Mouse (Mus musculus) CH12.LX (cell line): ENCODE results near the gene 0610030E20Rik. TPM values are rescaled to one million over a fixed set of nuclear protein-coding genes. Genes with fewer than 3 reads are reported as not detected.

Experiments used
- DNase-seq: peaks from one replicate; pipeline ENCODE4 v3.0.0-alpha.2; 2013; ENCODE audit errors: extremely low read depth
- H3K27ac ChIP-seq: 2 replicates; pipeline ENCODE4 v1.5.1; 2012; ENCODE audit warnings: low read depth, mild to moderate bottlenecking, control low read depth, moderate library complexity; ENCODE audit not compliant: insufficient read depth
- H3K27me3 ChIP-seq: replicated peaks from 2 replicates; pipeline ENCODE3; 2012; ENCODE audit warnings: inconsistent platforms
- H3K36me3 ChIP-seq, 2 experiments: replicated peaks in 1 of 2; 2 replicates each; pipeline versions ENCODE3 to v1.6.1; 2012; ENCODE audit warnings: inconsistent platforms in 1 of 2, low read length in 1 of 2, mild to moderate bottlenecking in 1 of 2, mixed read lengths in 1 of 2, moderate library complexity in 1 of 2; ENCODE audit not compliant: control insufficient read depth in 1 of 2, insufficient read depth in 1 of 2
- H3K4me1 ChIP-seq, 2 experiments: 2 replicates each; pipeline ENCODE4 v1.6.1; 2012; ENCODE audit warnings: inconsistent platforms in 1 of 2, moderate library complexity in 1 of 2; ENCODE audit not compliant: insufficient read depth in 2 of 2, control insufficient read depth in 1 of 2
- H3K4me2 ChIP-seq: 2 replicates; pipeline ENCODE4 v1.6.1; 2012; ENCODE audit warnings: low read depth, mild to moderate bottlenecking, control low read depth; ENCODE audit not compliant: poor library complexity, insufficient read depth, severe bottlenecking
- H3K4me3 ChIP-seq, 3 experiments: fragments of 150-350 bp in 1 of 3; sonication (generic) in 1 of 3; replicated peaks in 1 of 3; 2 replicates each; pipeline versions ENCODE3 to v1.5.1; 2011 to 2012; ENCODE audit warnings: low read depth in 2 of 3, low read length in 2 of 3, mild to moderate bottlenecking in 2 of 3, moderate library complexity in 2 of 3, control low read depth in 1 of 3, improper control_type of control experiment in 1 of 3, inconsistent platforms in 1 of 3, mixed read lengths in 1 of 3; ENCODE audit not compliant: poor library complexity in 1 of 3
- H3K79me2 ChIP-seq: replicated peaks from 2 replicates; pipeline ENCODE4 v1.6.1; 2012; ENCODE audit warnings: mild to moderate bottlenecking, moderate library complexity; ENCODE audit not compliant: control insufficient read depth, poor library complexity, insufficient read depth, severe bottlenecking; ENCODE audit errors: extremely low read depth
- H3K9ac ChIP-seq: 2 replicates; pipeline ENCODE4 v1.6.1; 2012; ENCODE audit warnings: low read depth, mild to moderate bottlenecking, control low read depth, moderate library complexity; ENCODE audit not compliant: insufficient read depth
- H3K9me3 ChIP-seq: replicated peaks from 2 replicates; pipeline ENCODE3; 2012; ENCODE audit warnings: low read length, inconsistent platforms, mixed read lengths
- CHD1 ChIP-seq: IDR thresholded peaks from 2 replicates; pipeline ENCODE4 v1.6.1; 2012; ENCODE audit warnings: low read depth, low read length, improper control_type of control experiment, inconsistent platforms
- CTCF ChIP-seq, 2 experiments: IDR thresholded peaks in 1 of 2; conservative IDR thresholded peaks in 1 of 2; 2 replicates each; pipeline ENCODE4 v1.5.1; 2011 to 2012; ENCODE audit warnings: low read depth in 2 of 2, low read length in 2 of 2, improper control_type of control experiment in 1 of 2, inconsistent platforms in 1 of 2, mild to moderate bottlenecking in 1 of 2, moderate library complexity in 1 of 2
- ELF1 ChIP-seq: IDR thresholded peaks from 2 replicates; pipeline ENCODE4 v1.6.1; 2014; ENCODE audit warnings: low read depth, mild to moderate bottlenecking, inconsistent platforms, low read length, improper control_type of control experiment
- IRF4 ChIP-seq: IDR thresholded peaks from 2 replicates; pipeline ENCODE4 v1.6.1; 2014; ENCODE audit warnings: low read depth, mild to moderate bottlenecking, inconsistent platforms, low read length, improper control_type of control experiment
- JUN ChIP-seq: IDR thresholded peaks from 2 replicates; pipeline ENCODE4 v1.6.1; 2011; ENCODE audit warnings: low read depth, mild to moderate bottlenecking, low read length, improper control_type of control experiment, moderate library complexity; ENCODE audit not compliant: insufficient read depth
- MAFK ChIP-seq: IDR thresholded peaks from 2 replicates; pipeline ENCODE4 v1.6.1; 2011; ENCODE audit warnings: low read length, improper control_type of control experiment; ENCODE audit not compliant: insufficient replicate concordance
- MAZ ChIP-seq: IDR thresholded peaks from 2 replicates; pipeline ENCODE4 v1.6.1; 2012; ENCODE audit warnings: low read depth, mild to moderate bottlenecking, inconsistent platforms, low read length, improper control_type of control experiment, moderate library complexity
- MXI1 ChIP-seq: IDR thresholded peaks from 2 replicates; pipeline ENCODE4 v1.6.1; 2011; ENCODE audit warnings: mild to moderate bottlenecking, low read depth, low read length, improper control_type of control experiment
- NRF1 ChIP-seq: IDR thresholded peaks from 2 replicates; pipeline ENCODE4 v1.6.1; 2014; ENCODE audit warnings: low read depth, mild to moderate bottlenecking, inconsistent platforms, low read length, improper control_type of control experiment, moderate library complexity
- PAX5 ChIP-seq: IDR thresholded peaks from 2 replicates; pipeline ENCODE4 v1.6.1; 2012; ENCODE audit warnings: low read length, inconsistent platforms, mixed read lengths
- POLR2A ChIP-seq: IDR thresholded peaks from 2 replicates; pipeline ENCODE4 v1.6.1; 2011; ENCODE audit warnings: low read depth, mild to moderate bottlenecking, improper control_type of control experiment, low read length
- RAD21 ChIP-seq: IDR thresholded peaks from 2 replicates; pipeline ENCODE4 v1.6.1; 2011; ENCODE audit warnings: low read depth, mild to moderate bottlenecking, low read length, improper control_type of control experiment, moderate library complexity
- RCOR1 ChIP-seq: conservative IDR thresholded peaks from 2 replicates; pipeline ENCODE4 v1.6.1; 2012; ENCODE audit warnings: low read depth, mild to moderate bottlenecking, inconsistent platforms, low read length, improper control_type of control experiment
- TCF12 ChIP-seq: IDR thresholded peaks from 2 replicates; pipeline ENCODE4 v1.6.1; 2014; ENCODE audit warnings: low read depth, mild to moderate bottlenecking, inconsistent platforms, low read length, improper control_type of control experiment
- USF2 ChIP-seq: conservative IDR thresholded peaks from 2 replicates; pipeline ENCODE4 v1.6.1; 2011; ENCODE audit warnings: low read depth, low read length, improper control_type of control experiment
- ZC3H11A ChIP-seq: IDR thresholded peaks from 2 replicates; pipeline ENCODE4 v1.6.1; 2012; ENCODE audit warnings: low read depth, mild to moderate bottlenecking, inconsistent platforms, low read length, improper control_type of control experiment
- ZKSCAN1 ChIP-seq: IDR thresholded peaks from 2 replicates; pipeline ENCODE4 v1.6.1; 2012; ENCODE audit warnings: low read depth, inconsistent platforms, low read length, improper control_type of control experiment, borderline replicate concordance
- dilution Hi-C: fragments of 300-500 bp; cut with MboI; formaldehyde crosslinking; loops from 2 replicates; pipeline ENCODE4 v1.14.3; 2020; ENCODE audit warnings: low sequenced_read_pairs; ENCODE audit not compliant: extremely low pct_unique_long_range_greater_than_20kb, extremely low pct_ligation_motif_present
- in situ Hi-C: fragments of 300-500 bp; cut with MboI; formaldehyde crosslinking; loops from 3 replicates; pipeline ENCODE4 v1.14.3; 2019; ENCODE audit warnings: low sequenced_read_pairs, low pct_ligation_motif_present, low pct_unique_long_range_greater_than_20kb, mixed read lengths
- polyA plus RNA-seq: library from polyadenylated mRNA; unstranded; fragments of >175 nt; gene quantifications from 2 replicates; pipeline ENCODE4 v1.2.1, GENCODE M21; 2012; ENCODE audit warnings: low read depth; ENCODE audit not compliant: insufficient read length
- total RNA-seq, 2 experiments: library from RNA; depleted of rRNA; stranded (reverse); fragments of 300-350 nt in 1 of 2; fragments of >200 nt in 1 of 2; gene quantifications; 2 replicates each; pipeline ENCODE4 v1.2.3; 2012 to 2014

Gene 0610030E20Rik
- total and polyA plus RNA-seq, 3 experiments: 7.2 to 16.9 (median 11.7) TPM

DNA sequence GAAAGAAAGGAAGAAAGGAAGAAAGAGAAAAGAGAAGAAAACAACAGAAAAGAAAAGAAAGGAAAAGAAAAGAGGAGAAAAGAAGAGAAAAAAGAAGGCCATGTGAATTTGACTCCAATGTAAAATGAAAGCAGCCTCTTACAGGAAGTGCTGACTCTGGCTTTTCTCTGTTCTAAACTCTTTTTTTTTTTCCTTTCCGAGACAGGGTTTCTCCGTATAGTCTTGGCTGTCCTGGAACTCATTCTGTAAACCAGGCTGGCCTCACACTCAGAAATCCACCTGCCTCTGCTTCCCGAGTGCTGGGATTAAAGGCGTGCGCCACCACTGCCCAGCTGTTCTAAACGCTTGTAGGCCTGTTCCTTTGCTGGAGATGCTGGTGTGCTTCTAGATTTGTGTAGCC lies 35.4 kb downstream of the 0610030E20Rik start:
- no peak for DNase-seq
- Histone ChIP-seq H3K27ac (no peak overlapping the region), H3K36me3 (peaks cover 5 to 32% of the 10 kb centered on the region in 2 experiments), H3K9ac (no peak overlapping the region)
- TF ChIP-seq RCOR1 (no peak), PAX5 (no peak), MAFK (no peak), ELF1 (no peak), MXI1 (no peak), MAZ (no peak), CTCF (conservative IDR thresholded peaks at IDR 0.05 in 1 of 2, IDR thresholded peaks at IDR 0.05 in 1 of 2; ENCODE audit: low read depth in 2 of 2, low read length in 2 of 2) (no peak), RAD21 (no peak), CHD1 (no peak), POLR2A (no peak), TCF12 (no peak)
- TF ChIP-seq, all 38 proteins: peak for 0
- dilution Hi-C loops: no loop called here
- no peaks in the 10 kb centered on the region for H3K9me3 ChIP-seq
- no peaks in the 10 kb centered on the region for H3K79me2 ChIP-seq
- H3K27me3 ChIP-seq: peaks cover 10% of the 10 kb centered on the region
- H3K4me3 ChIP-seq: no peak overlapping the region
- in situ Hi-C loops: no loop called here
- no peak overlapping the region for H3K4me2 ChIP-seq
- peaks cover 0 to 9% of the 10 kb centered on the region in 2 experiments; a peak in 2 of 4 replicates for H3K4me1 ChIP-seq

DNA sequence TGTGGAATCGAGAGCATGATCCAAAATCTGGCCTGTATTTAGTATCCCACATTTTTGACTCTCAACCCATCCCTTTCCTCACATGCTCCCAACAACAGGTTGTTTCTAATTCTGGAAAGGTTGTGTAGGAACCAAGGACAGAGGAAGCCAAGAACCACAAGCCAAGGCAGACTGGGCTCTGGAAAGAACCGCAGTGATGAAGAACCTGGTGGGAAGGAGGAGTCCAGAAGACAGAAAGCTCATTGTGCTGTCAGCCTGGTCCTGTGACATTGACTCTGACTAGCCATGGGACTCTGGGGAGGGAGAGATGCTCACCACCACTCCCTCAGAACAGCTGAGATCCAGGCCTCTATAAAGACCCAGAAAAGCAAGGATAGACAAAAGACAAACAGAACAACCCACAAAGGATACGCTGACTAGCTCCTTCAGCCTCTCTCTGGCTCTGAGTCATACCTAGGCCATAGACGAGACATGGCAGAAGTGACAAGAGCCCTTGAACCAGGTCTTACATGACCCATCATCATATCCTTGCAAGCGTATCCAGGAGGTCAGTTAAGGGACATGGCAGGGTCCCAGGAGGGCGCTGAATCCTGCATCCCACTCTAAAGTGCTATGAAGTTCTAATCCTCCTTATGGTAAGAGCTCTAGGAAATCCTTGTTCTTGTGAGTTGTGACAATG lies 36.2 kb downstream of the 0610030E20Rik start:
- dilution Hi-C loops: no loop called here
- DNase-seq: no peak
- H3K79me2 ChIP-seq: no peaks in the 10 kb centered on the region
- in situ Hi-C loops: no loop called here
- H3K27ac ChIP-seq: no peak overlapping the region
- TF ChIP-seq ZC3H11A (no peak), RCOR1 (no peak), MAFK (no peak), NRF1 (no peak)
- H3K4me2 ChIP-seq: no peak overlapping the region
- H3K9me3 ChIP-seq: no peaks in the 10 kb centered on the region
- H3K9ac ChIP-seq: no peak overlapping the region
- peaks cover 10% of the 10 kb centered on the region for H3K27me3 ChIP-seq
- no peak overlapping the region for H3K4me3 ChIP-seq
- H3K36me3 ChIP-seq: peaks cover 7 to 40% of the 10 kb centered on the region in 2 experiments
- H3K4me1 ChIP-seq: peaks cover 0 to 9% of the 10 kb centered on the region in 2 experiments; a peak in 2 of 4 replicates

DNA sequence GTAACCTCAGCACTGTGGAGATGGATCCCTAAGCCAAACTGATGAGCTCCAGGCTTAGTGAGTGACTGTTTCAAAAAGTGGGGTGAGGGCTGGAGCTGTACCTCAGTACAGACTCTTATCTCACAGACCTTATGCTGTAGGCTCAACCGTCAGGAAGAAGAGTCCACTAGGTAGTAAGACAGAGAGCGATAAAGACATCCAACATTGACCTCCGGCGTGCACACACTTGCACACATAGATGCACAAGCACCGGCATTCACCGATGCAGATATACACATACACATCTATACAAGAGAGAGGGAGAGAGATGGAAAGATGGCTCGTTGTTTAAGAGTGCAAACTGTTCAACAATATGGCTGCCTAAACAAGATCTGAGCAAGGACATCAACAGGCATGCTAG lies 36.8 kb downstream of the 0610030E20Rik start:
- Histone ChIP-seq H3K9me3 (no peaks in the 10 kb centered on the region), H3K27me3 (peaks cover 10% of the 10 kb centered on the region), H3K36me3 (peaks cover 7 to 46% of the 10 kb centered on the region in 2 experiments), H3K79me2 (no peaks in the 10 kb centered on the region), H3K4me3 (no peak overlapping the region), H3K9ac (no peak overlapping the region), H3K4me1 (peaks cover 2 to 16% of the 10 kb centered on the region in 2 experiments), H3K27ac (no peak overlapping the region), H3K4me2 (no peak overlapping the region)
- in situ Hi-C loops (no loop called here), dilution Hi-C loops (no loop called here)
- DNase-seq: no peak
- TF ChIP-seq CHD1: no peak
- TF ChIP-seq RCOR1: no peak
- no peak for TF ChIP-seq JUN
- no peak for TF ChIP-seq USF2
- TF ChIP-seq IRF4: no peak
- no peak for TF ChIP-seq ZKSCAN1
